Mouse (Mus musculus): ENCODE measurements around the gene Kif16b. TPM values are rescaled to one million over a fixed set of nuclear protein-coding genes. Genes with fewer than 3 reads are reported as not detected.

The Kif16b gene
- total and polyA plus RNA-seq, 3 experiments: 3.9 to 17.6 (median 17.2) TPM

DNA sequence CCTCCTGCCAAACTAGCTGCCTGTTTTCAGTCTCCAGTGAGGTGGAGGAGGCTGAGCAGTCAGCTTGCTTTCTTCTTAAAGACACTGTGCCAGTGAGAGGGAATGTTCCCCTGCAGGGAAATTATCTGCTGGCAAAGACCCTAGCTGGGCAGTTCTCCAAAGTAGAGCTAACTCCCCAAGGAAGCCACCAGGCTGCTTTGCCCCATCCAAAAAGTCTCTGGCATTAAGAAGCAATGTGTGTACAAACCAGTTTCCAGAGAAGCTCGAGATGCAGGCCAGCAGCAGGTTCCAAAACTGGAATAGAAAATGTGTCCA, 169.6 kb downstream of the Kif16b start:
- Histone ChIP-seq H3K36me3 (replicated peaks) (peaks cover 10% of the 10 kb centered on the region), H3K27me3 (ENCODE audit: insufficient read depth, low read length) (no peaks in the 10 kb centered on the region), H3K4me1 (ENCODE audit: insufficient read depth, low read depth, low read length) (no peaks in the 10 kb centered on the region), H3K4me3 (ENCODE audit: low read depth, low read length) (no peak overlapping the region), H3K9me3 (replicated peaks) (no peaks in the 10 kb centered on the region)
- DNase-seq (ENCODE audit: low spot score) (no peak), ATAC-seq (ENCODE audit: extremely low read depth, insufficient number of reproducible peaks, low FRiP score, poor library complexity, severe bottlenecking) (no peak)
- TF ChIP-seq CTCF (IDR thresholded peaks at IDR 0.05; ENCODE audit: low read depth, low read length) (no peak), GATA1 (IDR thresholded peaks at IDR 0.05; ENCODE audit: borderline replicate concordance, low read length) (no peak), GATA2 (IDR thresholded peaks at IDR 0.05; ENCODE audit: borderline replicate concordance, low read depth, low read length) (no peak), TAL1 (conservative IDR thresholded peaks at IDR 0.05; ENCODE audit: low read depth, low read length) (no peak), POLR2AphosphoS5 (IDR thresholded peaks at IDR 0.05; ENCODE audit: insufficient replicate concordance, low read depth, low read length) (no peak)

DNA sequence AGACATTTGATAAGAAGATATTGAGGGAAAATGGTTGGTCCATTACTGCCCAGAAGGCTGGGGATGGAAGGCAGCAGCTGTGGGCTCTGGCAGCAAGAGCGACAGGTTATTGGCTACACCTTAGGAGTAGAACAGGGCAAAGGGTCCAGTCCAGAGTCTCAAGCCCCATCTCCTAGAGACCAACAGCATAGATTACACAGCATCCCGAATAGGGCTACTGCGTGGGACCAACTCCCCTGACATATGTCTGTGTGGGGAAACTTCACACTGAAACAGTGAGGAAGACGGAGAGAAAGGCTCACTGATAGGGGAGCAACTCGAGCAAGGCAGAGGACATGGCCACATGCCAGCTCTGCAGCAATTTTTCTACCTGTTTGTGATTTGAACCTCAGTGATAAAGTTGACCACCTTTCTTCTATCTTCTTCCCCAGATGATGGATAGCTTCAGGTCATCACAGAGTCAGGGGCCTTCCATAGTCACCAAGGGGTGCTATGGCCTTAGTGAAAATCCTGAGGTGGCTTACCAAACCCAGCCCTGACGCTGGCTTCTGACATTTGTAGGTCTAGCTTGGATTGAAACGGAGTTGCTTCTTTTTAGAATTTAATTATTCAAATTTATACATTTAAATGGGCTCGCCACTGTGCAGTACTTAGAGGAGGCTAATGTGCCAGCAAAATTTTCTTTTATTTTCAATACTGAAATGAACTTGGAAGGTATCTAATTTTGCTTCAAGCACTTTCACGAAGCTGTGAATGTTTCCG, 170.1 kb downstream of the Kif16b start:
- Histone ChIP-seq H3K36me3 (replicated peaks) (peaks cover 10% of the 10 kb centered on the region), H3K9me3 (replicated peaks) (no peaks in the 10 kb centered on the region), H3K27me3 (ENCODE audit: insufficient read depth, low read length) (no peaks in the 10 kb centered on the region), H3K4me3 (ENCODE audit: low read depth, low read length) (no peak overlapping the region), H3K4me1 (ENCODE audit: insufficient read depth, low read depth, low read length) (no peaks in the 10 kb centered on the region)
- ATAC-seq (ENCODE audit: extremely low read depth, insufficient number of reproducible peaks, low FRiP score, poor library complexity, severe bottlenecking): no peak
- no peak for TF ChIP-seq TAL1 (conservative IDR thresholded peaks at IDR 0.05; ENCODE audit: low read depth, low read length)
- no peak for TF ChIP-seq CTCF (IDR thresholded peaks at IDR 0.05; ENCODE audit: low read depth, low read length)
- no peak for TF ChIP-seq POLR2AphosphoS5 (IDR thresholded peaks at IDR 0.05; ENCODE audit: insufficient replicate concordance, low read depth, low read length)
- no peak for TF ChIP-seq GATA2 (IDR thresholded peaks at IDR 0.05; ENCODE audit: borderline replicate concordance, low read depth, low read length)
- TF ChIP-seq GATA1 (IDR thresholded peaks at IDR 0.05; ENCODE audit: borderline replicate concordance, low read length): no peak
- no peak for DNase-seq (ENCODE audit: low spot score)

DNA sequence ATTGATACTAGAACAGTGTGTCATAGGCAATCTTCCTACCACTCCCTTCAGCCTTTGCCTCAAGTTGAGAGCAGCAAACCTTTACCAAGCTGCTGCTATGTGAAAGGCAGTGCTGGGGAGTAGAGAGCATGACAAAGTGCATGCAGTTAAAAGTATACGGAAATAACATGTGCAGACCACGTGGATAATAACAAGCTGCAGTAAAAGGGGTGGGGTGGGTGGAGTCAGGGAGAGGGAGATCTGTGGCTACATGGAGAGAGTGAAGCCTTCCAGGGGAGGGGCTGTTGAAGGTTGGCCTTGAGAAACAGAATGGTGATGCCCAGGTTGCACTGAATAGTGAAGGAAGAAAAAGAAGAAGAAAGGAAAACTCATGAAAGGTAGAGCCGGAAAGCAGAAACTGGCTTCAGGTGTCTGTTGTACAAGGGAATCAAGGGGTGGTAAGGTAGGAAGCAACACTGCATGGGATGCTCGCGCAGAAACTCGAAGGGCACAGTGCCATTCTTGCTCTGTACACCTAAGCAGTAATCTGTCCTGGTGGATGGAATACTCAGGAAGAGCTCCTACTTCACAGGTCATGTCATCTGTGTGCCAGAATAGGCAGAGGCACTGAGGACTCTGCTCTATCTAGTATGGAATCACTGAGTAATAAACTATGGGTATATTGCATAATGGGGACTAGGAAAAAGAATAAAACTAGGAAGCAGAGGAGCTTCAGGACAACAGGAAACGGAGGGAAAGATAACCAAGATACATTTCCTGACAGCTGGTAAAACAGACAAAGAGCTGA, 176.9 kb downstream of the Kif16b start:
- TF ChIP-seq GATA1 (IDR thresholded peaks at IDR 0.05; ENCODE audit: borderline replicate concordance, low read length): no peak
- TF ChIP-seq CTCF (IDR thresholded peaks at IDR 0.05; ENCODE audit: low read depth, low read length): no peak
- no peak for TF ChIP-seq TAL1 (conservative IDR thresholded peaks at IDR 0.05; ENCODE audit: low read depth, low read length)
- TF ChIP-seq GATA2 (IDR thresholded peaks at IDR 0.05; ENCODE audit: borderline replicate concordance, low read depth, low read length): no peak
- TF ChIP-seq POLR2AphosphoS5 (IDR thresholded peaks at IDR 0.05; ENCODE audit: insufficient replicate concordance, low read depth, low read length): no peak
- no peak for ATAC-seq (ENCODE audit: extremely low read depth, insufficient number of reproducible peaks, low FRiP score, poor library complexity, severe bottlenecking)
- no peak overlapping the region for H3K4me3 ChIP-seq (ENCODE audit: low read depth, low read length)

GRCm38 (mm10) chr2:142720174-142720573, 181.2 kb downstream of the Kif16b start:
- peaks cover 3% of the 10 kb centered on the region; the same call in 1 of the 2 replicates for H3K4me1 ChIP-seq (ENCODE audit: insufficient read depth, low read depth, low read length)
- ATAC-seq (ENCODE audit: extremely low read depth, insufficient number of reproducible peaks, low FRiP score, poor library complexity, severe bottlenecking) (no peak), DNase-seq (ENCODE audit: low spot score) (no peak)
- TF ChIP-seq CTCF (IDR thresholded peaks at IDR 0.05; ENCODE audit: low read depth, low read length) (no peak), TAL1 (conservative IDR thresholded peaks at IDR 0.05; ENCODE audit: low read depth, low read length) (no peak), GATA2 (IDR thresholded peaks at IDR 0.05; ENCODE audit: borderline replicate concordance, low read depth, low read length) (no peak), GATA1 (IDR thresholded peaks at IDR 0.05; ENCODE audit: borderline replicate concordance, low read length) (no peak), POLR2AphosphoS5 (IDR thresholded peaks at IDR 0.05; ENCODE audit: insufficient replicate concordance, low read depth, low read length) (no peak)
- peaks cover 3% of the 10 kb centered on the region for H3K36me3 ChIP-seq (replicated peaks)
- no peaks in the 10 kb centered on the region for H3K27me3 ChIP-seq (ENCODE audit: insufficient read depth, low read length)
- H3K4me3 ChIP-seq (ENCODE audit: low read depth, low read length): no peak overlapping the region
- no peaks in the 10 kb centered on the region for H3K9me3 ChIP-seq (replicated peaks)

More for the DNA sequence above, 176.9 kb downstream of the Kif16b start:
- Histone ChIP-seq H3K36me3 (replicated peaks) (peaks cover 3% of the 10 kb centered on the region), H3K4me1 (ENCODE audit: insufficient read depth, low read depth, low read length) (peaks cover 3% of the 10 kb centered on the region; the same call in 1 of the 2 replicates), H3K27me3 (ENCODE audit: insufficient read depth, low read length) (no peaks in the 10 kb centered on the region), H3K9me3 (replicated peaks) (no peaks in the 10 kb centered on the region)
- no peak for DNase-seq (ENCODE audit: low spot score)

- no peak for ATAC-seq (ENCODE audit: extremely low read depth, insufficient number of reproducible peaks, low FRiP score, poor library complexity, severe bottlenecking)
- no peaks in the 10 kb centered on the region for H3K4me1 ChIP-seq (ENCODE audit: insufficient read depth, low read depth, low read length)
- no peaks in the 10 kb centered on the region for H3K27me3 ChIP-seq (ENCODE audit: insufficient read depth, low read length)
- no peak overlapping the region for H3K4me3 ChIP-seq (ENCODE audit: low read depth, low read length)
- no peaks in the 10 kb centered on the region for H3K36me3 ChIP-seq (replicated peaks)
- TF ChIP-seq POLR2AphosphoS5 (IDR thresholded peaks at IDR 0.05; ENCODE audit: insufficient replicate concordance, low read depth, low read length) (no peak), CTCF (IDR thresholded peaks at IDR 0.05; ENCODE audit: low read depth, low read length) (no peak), GATA2 (IDR thresholded peaks at IDR 0.05; ENCODE audit: borderline replicate concordance, low read depth, low read length) (no peak), TAL1 (conservative IDR thresholded peaks at IDR 0.05; ENCODE audit: low read depth, low read length) (no peak), GATA1 (IDR thresholded peaks at IDR 0.05; ENCODE audit: borderline replicate concordance, low read length) (no peak)
- H3K9me3 ChIP-seq (replicated peaks): no peaks in the 10 kb centered on the region
- DNase-seq (ENCODE audit: low spot score): no peak
Observed at GRCm38 (mm10) chr2:142718998-142719397, 182.3 kb downstream of the Kif16b start.

- no peak for TF ChIP-seq TAL1 (conservative IDR thresholded peaks at IDR 0.05; ENCODE audit: low read depth, low read length)
- TF ChIP-seq CTCF (IDR thresholded peaks at IDR 0.05; ENCODE audit: low read depth, low read length): no peak
- TF ChIP-seq GATA1 (IDR thresholded peaks at IDR 0.05; ENCODE audit: borderline replicate concordance, low read length): no peak
- no peak for TF ChIP-seq POLR2AphosphoS5 (IDR thresholded peaks at IDR 0.05; ENCODE audit: insufficient replicate concordance, low read depth, low read length)
- TF ChIP-seq GATA2 (IDR thresholded peaks at IDR 0.05; ENCODE audit: borderline replicate concordance, low read depth, low read length): no peak
- DNase-seq (ENCODE audit: low spot score) (no peak), ATAC-seq (ENCODE audit: extremely low read depth, insufficient number of reproducible peaks, low FRiP score, poor library complexity, severe bottlenecking) (no peak)
- Histone ChIP-seq H3K9me3 (replicated peaks) (no peaks in the 10 kb centered on the region), H3K27me3 (ENCODE audit: insufficient read depth, low read length) (no peaks in the 10 kb centered on the region), H3K4me1 (ENCODE audit: insufficient read depth, low read depth, low read length) (no peaks in the 10 kb centered on the region), H3K36me3 (replicated peaks) (peaks cover 2% of the 10 kb centered on the region), H3K4me3 (ENCODE audit: low read depth, low read length) (no peak overlapping the region)
Observed at GRCm38 (mm10) chr2:142717591-142717990, 183.7 kb downstream of the Kif16b start.

Measured in G1E (cell line).